Mouse (Mus musculus): Measurements from ENCODE around the gene Htra3. TPM values are rescaled to one million over a fixed set of nuclear protein-coding genes. Genes with fewer than 3 reads are reported as not detected.

The Htra3 gene
- polyA plus RNA-seq (2017; shearing (Covaris generic)) = not detected

GRCm38 (mm10) chr5:35679256-35680155 lies at the start of gene Htra3:
Htra3 (minus strand) TSS chr5:35679782.

Other genes starting within 250 kb of the Htra3 start
- gene Cpz, start 154.1 kb downstream of the Htra3 start, polyA plus RNA-seq (2017; shearing (Covaris generic)) = not detected
- 10.4 TPM for gene Trmt44, start 104.7 kb downstream of the Htra3 start, polyA plus RNA-seq (2017; shearing (Covaris generic))
- 47.5 TPM for gene Acox3, start 96.7 kb downstream of the Htra3 start, polyA plus RNA-seq (2017; shearing (Covaris generic))
- 12.0 TPM for gene Sh3tc1, start 60.2 kb upstream of the Htra3 start, polyA plus RNA-seq (2017; shearing (Covaris generic))
- gene Ablim2, start 78.1 kb upstream of the Htra3 start, polyA plus RNA-seq (2017; shearing (Covaris generic)) = 6.7 TPM
- gene Afap1, start 213.5 kb upstream of the Htra3 start, polyA plus RNA-seq (2017; shearing (Covaris generic)) = 9.8 TPM